Mouse (Mus musculus) limb, embryonic 14.5 days (tissue): ENCODE measurements around the gene Lipn. TPM values are rescaled to one million over a fixed set of nuclear protein-coding genes. Genes with fewer than 3 reads are reported as not detected.

Experiments used
- ATAC-seq: fragments of 200-750 bp; cut with Nextera tagmentation; 2 replicates; pipeline ENCODE4 v1.8.0; 2017; ENCODE audit warnings: low read depth, moderate number of reproducible peaks, moderate TSS enrichment; ENCODE audit not compliant: low FRiP score
- DNase-seq: peaks from one replicate; pipeline ENCODE4 v3.0.0-alpha.2; 2015; ENCODE audit warnings: low spot score
- H3K27ac ChIP-seq: fragments of 300-500 bp; sonication (generic); replicated peaks from 2 replicates; pipeline ENCODE4 v1.5.1; 2014; ENCODE audit warnings: low read depth, mild to moderate bottlenecking, low read length, moderate library complexity, mixed read lengths
- H3K27me3 ChIP-seq: fragments of 300-500 bp; sonication (generic); 2 replicates; pipeline ENCODE4 v1.6.1; 2014; ENCODE audit warnings: low read length, mixed read lengths; ENCODE audit not compliant: control insufficient read depth, insufficient read depth
- H3K36me3 ChIP-seq: fragments of 300-500 bp; sonication (generic); 2 replicates; pipeline ENCODE4 v1.6.1; 2014; ENCODE audit warnings: mild to moderate bottlenecking, low read length, moderate library complexity, mixed read lengths; ENCODE audit not compliant: control insufficient read depth, insufficient read depth
- H3K4me1 ChIP-seq: fragments of 300-500 bp; sonication (generic); 2 replicates; pipeline ENCODE4 v1.6.1; 2014; ENCODE audit warnings: antibody characterized with exemption, low read length, mixed read lengths; ENCODE audit not compliant: control insufficient read depth, insufficient read depth
- H3K4me2 ChIP-seq: fragments of 300-500 bp; sonication (generic); replicated peaks from 2 replicates; pipeline ENCODE4 v1.6.1; 2014; ENCODE audit warnings: low read depth, mild to moderate bottlenecking, low read length, moderate library complexity; ENCODE audit not compliant: severe bottlenecking
- H3K4me3 ChIP-seq: fragments of 300-500 bp; sonication (generic); replicated peaks from 2 replicates; pipeline ENCODE4 v1.5.1; 2014; ENCODE audit warnings: low read length
- H3K9ac ChIP-seq: fragments of 300-500 bp; sonication (generic); 2 replicates; pipeline ENCODE4 v1.6.1; 2014; ENCODE audit warnings: mild to moderate bottlenecking, low read depth, low read length, moderate library complexity; ENCODE audit not compliant: severe bottlenecking
- H3K9me3 ChIP-seq: fragments of 300-500 bp; sonication (generic); 2 replicates; pipeline ENCODE4 v1.6.1; 2016; ENCODE audit warnings: low read length; ENCODE audit not compliant: control insufficient read depth
- POLR2A ChIP-seq: fragments of 200-500 bp; IDR thresholded peaks from 2 replicates; pipeline ENCODE4 v1.8.0; 2012; ENCODE audit warnings: inconsistent platforms, mild to moderate bottlenecking, moderate library complexity, borderline replicate concordance; ENCODE audit not compliant: insufficient read depth, insufficient read length; ENCODE audit errors: extremely low read depth
- WGBS: fragments of 180-500 bp; shearing (Covaris S2); extraction: QIAGEN DNeasy Blood & Tissue Kit; methylation state at CpG from one replicate; pipeline ENCODE4 v1.1.7; 2014; 5-methylcytosine and 5-hydroxymethylcytosine counted together
- polyA plus RNA-seq, 2 experiments: library from polyadenylated mRNA; depleted of rRNA in 1 of 2; stranded (reverse) in 1 of 2; unstranded in 1 of 2; fragments of >200 nt; fragmentation: Nextera tagmentation in 1 of 2; extraction: Ambion mirVana in 1 of 2; gene quantifications; 2 replicates each; pipeline versions ENCODE4 v1.2.1 to v1.2.3; 2012 to 2014

The Lipn gene
- polyA plus RNA-seq, 2 experiments: not detected

DNA sequence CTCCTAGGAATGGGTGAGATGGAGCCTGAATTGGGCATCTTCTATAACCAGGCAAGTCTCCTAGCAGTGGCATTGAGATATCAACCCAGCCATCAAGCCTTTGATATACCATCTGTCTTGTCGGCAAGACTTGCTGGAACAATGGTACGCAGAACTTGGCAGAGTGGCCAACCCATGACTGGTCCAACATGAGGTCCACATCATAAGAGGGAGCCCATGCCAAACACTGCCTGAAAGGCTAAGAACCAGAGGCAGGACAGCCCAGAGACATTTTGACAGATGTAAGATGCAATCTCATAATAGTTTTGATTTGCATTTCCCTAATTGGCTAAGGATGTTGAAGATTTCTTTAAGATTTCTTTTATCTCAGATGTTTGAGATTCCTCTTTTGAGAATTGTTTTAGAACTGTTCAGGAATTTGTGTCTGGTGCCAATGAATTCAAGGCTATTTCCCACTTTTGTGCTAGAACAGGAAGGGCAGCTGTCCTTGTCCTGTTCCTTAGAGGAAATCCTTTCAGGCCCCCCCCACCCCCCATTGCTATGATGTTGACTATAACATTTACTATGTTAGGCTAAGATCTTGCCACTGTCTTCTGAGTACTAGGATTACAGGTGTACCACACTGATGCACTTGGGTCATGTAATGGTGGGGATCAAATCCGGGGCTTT is 17.7 kb upstream of the Lipn start:
- 86% methylated on average over 3 of the region's 3 CpGs for WGBS
- no peaks in the 10 kb centered on the region for H3K9me3 ChIP-seq
- H3K4me2 ChIP-seq: no peak overlapping the region
- no peak overlapping the region for H3K27ac ChIP-seq
- H3K36me3 ChIP-seq: no peaks in the 10 kb centered on the region
- TF ChIP-seq POLR2A: no peak
- H3K4me3 ChIP-seq: no peak overlapping the region
- no peak overlapping the region for H3K9ac ChIP-seq
- DNase-seq: no peak
- ATAC-seq: no peak
- no peaks in the 10 kb centered on the region for H3K4me1 ChIP-seq
- H3K27me3 ChIP-seq: no peaks in the 10 kb centered on the region

DNA sequence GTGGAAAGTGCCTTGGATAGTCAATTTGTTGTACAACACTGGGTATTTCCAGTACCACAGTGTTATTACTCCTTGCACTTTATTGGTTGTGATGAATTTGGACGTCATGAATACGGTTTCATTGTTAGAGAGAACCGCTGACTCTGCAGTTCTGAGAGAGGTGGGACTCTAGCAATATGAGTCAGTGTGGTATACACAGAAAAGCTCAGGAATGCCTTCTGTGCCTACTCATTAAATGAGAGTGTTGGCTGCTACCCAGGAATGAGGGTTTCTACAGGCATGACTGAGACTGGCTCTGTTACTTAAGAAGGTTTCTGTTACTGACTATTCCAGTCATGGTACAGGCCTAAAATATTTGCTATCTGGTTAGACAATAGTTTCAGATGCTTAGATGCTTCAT is 15.7 kb upstream of the Lipn start:
- H3K27ac ChIP-seq: no peak overlapping the region
- no peak for TF ChIP-seq POLR2A
- DNase-seq (peak; percentile 56), ATAC-seq (no peak; the same call in 1 of the 2 replicates)
- WGBS: 49% methylated on average over 3 of the region's 3 CpGs
- H3K4me2 ChIP-seq: no peak overlapping the region
- H3K4me3 ChIP-seq: no peak overlapping the region
- no peaks in the 10 kb centered on the region for H3K4me1 ChIP-seq
- no peak overlapping the region for H3K9ac ChIP-seq
- H3K9me3 ChIP-seq: no peaks in the 10 kb centered on the region
- H3K27me3 ChIP-seq: no peaks in the 10 kb centered on the region
- H3K36me3 ChIP-seq: no peaks in the 10 kb centered on the region

DNA sequence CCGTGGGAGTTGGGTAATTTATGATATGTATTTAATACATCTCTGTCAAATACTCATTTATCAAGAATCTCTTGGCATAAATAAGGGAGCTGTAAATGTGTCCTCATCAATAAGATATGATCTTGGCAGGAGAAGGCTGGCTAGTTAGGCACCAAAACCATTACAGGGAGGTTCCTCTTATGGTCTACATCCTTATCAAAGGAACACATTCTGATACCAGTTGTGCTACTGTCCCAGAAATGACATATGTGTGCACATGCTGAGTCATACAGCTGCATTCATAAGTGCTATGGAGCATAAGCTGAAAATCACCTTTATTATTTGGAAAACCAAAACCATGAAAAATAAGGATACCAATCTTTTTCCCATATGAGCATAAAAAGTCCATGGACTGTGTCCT is 3.6 kb upstream of the Lipn start:
- Histone ChIP-seq H3K4me2 (no peak overlapping the region), H3K27me3 (no peaks in the 10 kb centered on the region), H3K9ac (no peak overlapping the region), H3K9me3 (no peaks in the 10 kb centered on the region), H3K36me3 (no peaks in the 10 kb centered on the region), H3K27ac (no peak overlapping the region), H3K4me1 (no peaks in the 10 kb centered on the region), H3K4me3 (no peak overlapping the region)
- no peak for TF ChIP-seq POLR2A
- 51% methylated on average over 1 of the region's 1 CpGs for WGBS
- DNase-seq (no peak), ATAC-seq (no peak)

DNA sequence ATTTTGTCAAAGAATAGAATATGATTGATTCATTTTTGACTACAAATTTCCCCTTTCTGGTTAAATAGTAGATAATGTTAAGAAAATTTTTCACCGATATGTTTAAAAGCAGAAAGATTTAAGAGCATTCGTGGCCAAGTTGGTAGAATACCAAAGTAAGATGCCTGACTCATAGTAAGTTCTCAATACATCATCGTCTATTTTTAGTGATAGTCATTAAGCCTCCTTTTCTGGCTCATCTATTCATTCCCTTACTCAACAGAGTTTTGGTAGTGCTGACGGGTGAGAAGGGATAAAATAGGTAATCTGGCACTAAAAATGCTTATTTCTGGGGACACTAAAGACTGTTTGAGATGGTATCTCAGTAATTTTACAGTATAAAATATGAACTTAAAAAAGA is 3.1 kb upstream of the Lipn start:
- no peak for TF ChIP-seq POLR2A
- Histone ChIP-seq H3K4me2 (no peak overlapping the region), H3K4me3 (no peak overlapping the region), H3K4me1 (no peaks in the 10 kb centered on the region), H3K36me3 (no peaks in the 10 kb centered on the region), H3K27me3 (no peaks in the 10 kb centered on the region), H3K9me3 (no peaks in the 10 kb centered on the region), H3K9ac (no peak overlapping the region), H3K27ac (no peak overlapping the region)
- no peak for ATAC-seq
- WGBS: 87% methylated on average over 4 of the region's 4 CpGs
- no peak for DNase-seq

DNA sequence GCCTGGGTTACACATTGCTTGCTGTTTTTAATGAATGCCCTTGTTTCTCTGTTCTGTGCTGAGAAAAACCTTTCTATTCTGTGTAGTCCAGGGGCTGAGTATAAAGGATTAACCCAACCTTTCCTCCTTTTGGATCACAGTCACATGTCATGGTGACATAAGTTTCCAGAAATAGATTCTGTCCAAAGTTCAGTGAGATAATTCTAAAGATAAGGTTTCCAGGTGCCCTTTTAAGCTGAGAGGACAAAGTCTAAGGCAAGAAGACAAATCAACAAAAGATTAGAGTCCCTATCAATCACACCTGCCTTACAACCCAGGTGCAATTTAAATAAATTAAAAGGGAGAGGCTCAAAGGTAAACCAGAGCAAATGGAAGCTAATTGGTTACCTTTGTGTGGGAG is 7.1 kb downstream of the Lipn start:
- Histone ChIP-seq H3K9ac (no peak overlapping the region), H3K4me2 (no peak overlapping the region), H3K4me3 (no peak overlapping the region), H3K9me3 (no peaks in the 10 kb centered on the region), H3K27ac (no peak overlapping the region), H3K27me3 (no peaks in the 10 kb centered on the region), H3K4me1 (no peaks in the 10 kb centered on the region), H3K36me3 (no peaks in the 10 kb centered on the region)
- DNase-seq (no peak), ATAC-seq (no peak)
- no peak for TF ChIP-seq POLR2A

DNA sequence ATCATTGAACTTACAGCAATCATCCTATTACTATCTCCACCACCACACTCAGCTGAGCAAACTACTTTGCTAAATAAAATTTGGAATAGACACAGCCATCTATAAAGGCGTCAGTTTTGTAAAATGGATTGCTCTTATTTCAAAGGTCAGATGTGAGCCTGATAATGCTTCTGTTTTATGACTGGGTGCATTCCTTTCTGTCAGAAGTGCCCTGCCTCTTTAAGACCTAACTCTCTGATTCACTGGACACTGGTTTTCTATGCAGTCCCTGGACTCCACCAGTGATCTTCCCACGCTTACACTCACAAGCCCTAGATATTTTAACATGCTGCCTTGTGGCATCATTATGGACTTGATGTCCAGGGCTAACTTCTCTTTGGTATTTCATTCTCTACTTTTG is 11.0 kb downstream of the Lipn start:
- WGBS: 59% methylated on average over 2 of the region's 2 CpGs
- H3K9ac ChIP-seq: no peak overlapping the region
- H3K9me3 ChIP-seq: no peaks in the 10 kb centered on the region
- ATAC-seq (no peak), DNase-seq (no peak)
- TF ChIP-seq POLR2A: no peak
- H3K4me3 ChIP-seq: no peak overlapping the region
- no peaks in the 10 kb centered on the region for H3K27me3 ChIP-seq
- no peak overlapping the region for H3K4me2 ChIP-seq
- no peak overlapping the region for H3K27ac ChIP-seq
- no peaks in the 10 kb centered on the region for H3K36me3 ChIP-seq
- H3K4me1 ChIP-seq: no peaks in the 10 kb centered on the region
